Comparison of ENCODE assay signal across 8 mouse cellular contexts in genomic region chr11:120658876-120659410, GRCm38 (mm10). TPM values are rescaled to one million over a fixed set of nuclear protein-coding genes. Genes with fewer than 3 reads are reported as not detected.
DNase-seq lines count a peak whose midpoint lies in the region; ATAC-seq lines count a peak whose summit lies in the region.

No protein-coding gene starts in this region.

- H3K36me3 ChIP-seq in embryonic facial prominence, embryonic 10.5 days (replicated peaks) = no peaks in the 10 kb centered on the region
- H3K36me3 ChIP-seq in heart, embryonic 13.5 days = no peaks in the 10 kb centered on the region

- DNase-seq in CD4-positive helper T cell, adult 2 months (ENCODE audit: low read depth, low spot score) = peak; percentile 75
- DNase-seq in adrenal gland, adult (ENCODE audit: inconsistent age in 2 of 2, low spot score in 1 of 2) = peak; percentile 85 to 93
- DNase-seq in embryonic facial prominence, embryonic 10.5 days (ENCODE audit: low spot score) = peak; percentile 84
- DNase-seq in kidney, postnatal 25 days = peak; percentile 87 to 92
- peak; percentile 82 to 89 for DNase-seq in lung, adult 18-20 months
- peak; percentile 84 for DNase-seq in retina, embryonic 14.5 days (ENCODE audit: low spot score)
- peak; percentile 86 for DNase-seq in thymus, postnatal 25 days

- H3K27me3 ChIP-seq in embryonic facial prominence, embryonic 10.5 days (replicated peaks; ENCODE audit: low read depth, poor library complexity, severe bottlenecking) = peaks cover 100% of the 10 kb centered on the region
- H3K27me3 ChIP-seq in heart, embryonic 13.5 days (replicated peaks) = peaks cover 90% of the 10 kb centered on the region

- H3K4me2 ChIP-seq in heart, embryonic 13.5 days = peak overlapping the region; percentile 71

- H3K9ac ChIP-seq in heart, embryonic 13.5 days = no peak overlapping the region

- peak overlapping the region; percentile 60 for H3K4me3 ChIP-seq in embryonic facial prominence, embryonic 10.5 days
- H3K4me3 ChIP-seq in heart, embryonic 13.5 days = peak overlapping the region; percentile 56

- no peak for ATAC-seq in heart, embryonic 13.5 days (ENCODE audit: extremely low read depth, insufficient number of reproducible peaks, low FRiP score, low TSS enrichment)

- WGBS in embryonic facial prominence, embryonic 10.5 days = 5% methylated on average over 24 of the region's 24 CpGs
- 2% methylated on average over 24 of the region's 24 CpGs for WGBS in heart, embryonic 13.5 days

- H3K9me3 ChIP-seq in embryonic facial prominence, embryonic 10.5 days = no peaks in the 10 kb centered on the region
- H3K9me3 ChIP-seq in heart, embryonic 13.5 days = no peaks in the 10 kb centered on the region

- H3K27ac ChIP-seq in embryonic facial prominence, embryonic 10.5 days (replicated peaks) = no peak overlapping the region
- no peak overlapping the region for H3K27ac ChIP-seq in heart, embryonic 13.5 days (replicated peaks)

- peaks cover 31% of the 10 kb centered on the region for H3K4me1 ChIP-seq in embryonic facial prominence, embryonic 10.5 days
- peaks cover 30% of the 10 kb centered on the region for H3K4me1 ChIP-seq in heart, embryonic 13.5 days

RNA-seq across cellular contexts. Expression of gene Notum, which starts 2.0 kb away (rescaled TPM):
- 4.4 and 4.8 TPM in 2 replicates for polyA plus RNA-seq in embryonic facial prominence, embryonic 10.5 days (2016; fragmentation: Nextera tagmentation; extraction: Ambion mirVana)
- 2.3 and 2.7 TPM in 2 replicates for polyA plus RNA-seq in heart, embryonic 13.5 days (2015; fragmentation: Nextera tagmentation; extraction: Ambion mirVana)

RNA-seq across cellular contexts. Expression of gene Myadml2, which starts 11.0 kb away (rescaled TPM):
- polyA plus RNA-seq in embryonic facial prominence, embryonic 10.5 days (2016; fragmentation: Nextera tagmentation; extraction: Ambion mirVana) = not detected in 2 replicates
- 13.0 and 13.9 TPM in 2 replicates for polyA plus RNA-seq in heart, embryonic 13.5 days (2015; fragmentation: Nextera tagmentation; extraction: Ambion mirVana)

RNA-seq across cellular contexts. Expression of gene Aspscr1, which starts 13.8 kb away (rescaled TPM):
- 151 and 155 TPM in 2 replicates for polyA plus RNA-seq in embryonic facial prominence, embryonic 10.5 days (2016; fragmentation: Nextera tagmentation; extraction: Ambion mirVana)
- 105 and 109 TPM in 2 replicates for polyA plus RNA-seq in heart, embryonic 13.5 days (2015; fragmentation: Nextera tagmentation; extraction: Ambion mirVana)

RNA-seq across cellular contexts. Expression of gene Pycr1, which starts 15.4 kb away (rescaled TPM):
- 32.7 and 33.7 TPM in 2 replicates for polyA plus RNA-seq in embryonic facial prominence, embryonic 10.5 days (2016; fragmentation: Nextera tagmentation; extraction: Ambion mirVana)
- polyA plus RNA-seq in heart, embryonic 13.5 days (2015; fragmentation: Nextera tagmentation; extraction: Ambion mirVana) = 22.2 and 23.5 TPM in 2 replicates

RNA-seq across cellular contexts. Expression of gene Mafg, which starts 25.5 kb away (rescaled TPM):
- 24.2 and 25.1 TPM in 2 replicates for polyA plus RNA-seq in embryonic facial prominence, embryonic 10.5 days (2016; fragmentation: Nextera tagmentation; extraction: Ambion mirVana)
- 18.1 and 19.9 TPM in 2 replicates for polyA plus RNA-seq in heart, embryonic 13.5 days (2015; fragmentation: Nextera tagmentation; extraction: Ambion mirVana)

Comparison
In these comparisons a context has a peak if more than half of its experiments do, and no peak if none do; other contexts are left out.
1. RNA of gene Myadml2, which starts 11.0 kb away (polyA plus RNA-seq): 13.0 to 13.9 TPM in heart, embryonic 13.5 days; not detected in embryonic facial prominence, embryonic 10.5 days; every median in the first group is over 10 times any median in the second.
2. Peak in every context shown above with its lines, with median percentiles within 50 percentile points of each other: DNase-seq.